Mouse (Mus musculus) olfactory bulb, adult 2 months (tissue): ENCODE data around the gene Polr3b. TPM values are rescaled to one million over a fixed set of nuclear protein-coding genes. Genes with fewer than 3 reads are reported as not detected.

Source experiments
- H3K27ac ChIP-seq: fragments of 200-500 bp; 2 replicates; pipeline ENCODE4 v1.5.1; 2012; ENCODE audit warnings: low read depth, low read length; ENCODE audit not compliant: insufficient read depth
- H3K4me1 ChIP-seq: fragments of 200-500 bp; 2 replicates; pipeline ENCODE4 v1.6.1; 2012; ENCODE audit warnings: low read length; ENCODE audit not compliant: control insufficient read depth, insufficient read depth
- H3K4me3 ChIP-seq: fragments of 200-500 bp; 2 replicates; pipeline ENCODE4 v1.5.1; 2012; ENCODE audit warnings: mild to moderate bottlenecking, low read depth, low read length, moderate library complexity; ENCODE audit not compliant: insufficient read depth
- CTCF ChIP-seq: fragments of 200-500 bp; IDR thresholded peaks from 2 replicates; pipeline ENCODE4 v1.5.1; 2012; ENCODE audit warnings: low read depth, mild to moderate bottlenecking, low read length, moderate library complexity; ENCODE audit not compliant: insufficient read depth
- POLR2A ChIP-seq: fragments of 200-500 bp; IDR thresholded peaks from 2 replicates; pipeline ENCODE4 v1.6.1; 2012; ENCODE audit warnings: mild to moderate bottlenecking, low read depth, low read length, moderate library complexity; ENCODE audit not compliant: insufficient read depth
- WGBS: fragments of 180-500 bp; shearing (Covaris S2); methylation state at CpG from one replicate; pipeline ENCODE4 v1.1.7; 2018; 5-methylcytosine and 5-hydroxymethylcytosine counted together
- polyA plus RNA-seq: library from polyadenylated mRNA; stranded (reverse); fragments of >200 nt; gene quantifications from 2 replicates; pipeline ENCODE4 v1.2.4, GENCODE M21; 2012; ENCODE audit warnings: low replicate concordance; ENCODE audit not compliant: missing spikeins, insufficient read depth, insufficient read length

Gene Polr3b
- not detected in 2 replicates for polyA plus RNA-seq

- H3K4me1 ChIP-seq: no peaks in the 10 kb centered on the region; the same call in 1 of the 2 replicates
- 8% methylated on average over 53 of the region's 53 CpGs for WGBS
- H3K27ac ChIP-seq: peak within 1 kb of the TSS; percentile 78
- no peak for TF ChIP-seq CTCF
- TF ChIP-seq POLR2A: peak; percentile 72; the same call in 1 of the 2 replicates
- peak within 1 kb of the TSS; percentile 72 for H3K4me3 ChIP-seq
Observed at GRCm38 (mm10) chr10:84621826-84622790, at the start of gene Polr3b. Gene Polr3b (plus strand): TSS chr10:84622292.

- Histone ChIP-seq H3K4me3 (no peak overlapping the region), H3K4me1 (peaks cover 8% of the 10 kb centered on the region), H3K27ac (no peak overlapping the region)
- TF ChIP-seq CTCF: no peak
- no peak for TF ChIP-seq POLR2A
- 37% methylated on average over 5 of the region's 5 CpGs for WGBS
Observed at GRCm38 (mm10) chr10:84573671-84574420, 48.2 kb upstream of the Polr3b start.

GRCm38 (mm10) chr10:84576029-84576394 lies 46.1 kb upstream of the Polr3b start:
- Histone ChIP-seq H3K4me3 (peak overlapping the region; percentile 52), H3K4me1 (peaks cover 9% of the 10 kb centered on the region), H3K27ac (no peak overlapping the region)
- no peak for TF ChIP-seq CTCF
- TF ChIP-seq POLR2A: no peak
- WGBS: under 1% methylated on average over 14 of the region's 14 CpGs

- peak within 1 kb of the TSS; percentile 87 for H3K4me3 ChIP-seq
- H3K4me1 ChIP-seq: peaks cover 9% of the 10 kb centered on the region
- peak within 1 kb of the TSS; percentile 92 for H3K27ac ChIP-seq
- TF ChIP-seq POLR2A (peak; percentile 80), CTCF (no peak)
- WGBS: under 1% methylated on average over 46 of the region's 46 CpGs
Observed at GRCm38 (mm10) chr10:84576395-84577070, 45.6 kb upstream of the Polr3b start, which contains the start of gene Tcp11l2. Gene Tcp11l2 (plus strand): TSS chr10:84576626.

- under 1% methylated on average over 38 of the region's 38 CpGs for WGBS
- H3K4me3 ChIP-seq: peak overlapping the region; percentile 87
- no peak for TF ChIP-seq POLR2A
- TF ChIP-seq CTCF: no peak
- H3K27ac ChIP-seq: peak overlapping the region; percentile 92
- peaks cover 9% of the 10 kb centered on the region for H3K4me1 ChIP-seq
Observed at GRCm38 (mm10) chr10:84577071-84577727, 44.9 kb upstream of the Polr3b start.

GRCm38 (mm10) chr10:84578738-84579137 lies 43.4 kb upstream of the Polr3b start:
- 88% methylated on average over 10 of the region's 10 CpGs for WGBS
- H3K4me1 ChIP-seq: peaks cover 17% of the 10 kb centered on the region
- TF ChIP-seq POLR2A: no peak
- TF ChIP-seq CTCF: no peak

GRCm38 (mm10) chr10:84579527-84579926 lies 42.6 kb upstream of the Polr3b start:
- H3K27ac ChIP-seq: no peak overlapping the region
- no peak overlapping the region for H3K4me3 ChIP-seq
- H3K4me1 ChIP-seq: peaks cover 19% of the 10 kb centered on the region
- WGBS: 86% methylated on average over 2 of the region's 2 CpGs
- TF ChIP-seq POLR2A: no peak
- no peak for TF ChIP-seq CTCF

More at GRCm38 (mm10) chr10:84578738-84579137, 43.4 kb upstream of the Polr3b start:
- Histone ChIP-seq H3K4me3 (no peak overlapping the region), H3K27ac (no peak overlapping the region)

- no peak overlapping the region for H3K4me3 ChIP-seq
- peak overlapping the region; percentile 65 for H3K27ac ChIP-seq
- TF ChIP-seq CTCF (no peak), POLR2A (no peak)
- WGBS: 69% methylated on average over 8 of the region's 8 CpGs
- peaks cover 23% of the 10 kb centered on the region for H3K4me1 ChIP-seq
Observed at GRCm38 (mm10) chr10:84581191-84581590, 40.9 kb upstream of the Polr3b start.
